Mouse (Mus musculus) limb, embryonic 12.5 days (tissue): ENCODE results near the gene Sub1. TPM values are rescaled to one million over a fixed set of nuclear protein-coding genes. Genes with fewer than 3 reads are reported as not detected.

Experiments
- ATAC-seq: fragments of 200-750 bp; cut with Nextera tagmentation; 2 replicates; pipeline ENCODE4 v1.8.0; 2017; ENCODE audit warnings: low read depth, moderate TSS enrichment; ENCODE audit not compliant: insufficient number of reproducible peaks, insufficient read depth, low FRiP score, low TSS enrichment
- H3K27ac ChIP-seq: fragments of 300-500 bp; sonication (generic); 2 replicates; pipeline ENCODE4 v1.5.1; 2016; ENCODE audit warnings: mild to moderate bottlenecking, moderate library complexity
- H3K27me3 ChIP-seq: fragments of 300-500 bp; sonication (generic); 2 replicates; pipeline ENCODE4 v1.6.1; 2016; ENCODE audit warnings: mild to moderate bottlenecking, moderate library complexity
- H3K36me3 ChIP-seq: fragments of 300-500 bp; sonication (generic); 2 replicates; pipeline ENCODE4 v1.6.1; 2016; ENCODE audit warnings: mild to moderate bottlenecking, moderate library complexity
- H3K4me1 ChIP-seq: fragments of 300-500 bp; sonication (generic); replicated peaks from 2 replicates; pipeline ENCODE4 v1.6.1; 2016
- H3K4me2 ChIP-seq: fragments of 300-500 bp; sonication (generic); 2 replicates; pipeline ENCODE4 v1.6.1; 2016; ENCODE audit warnings: mild to moderate bottlenecking, moderate library complexity
- H3K4me3 ChIP-seq: fragments of 300-500 bp; sonication (generic); replicated peaks from 2 replicates; pipeline ENCODE4 v1.5.1; 2016; ENCODE audit warnings: mild to moderate bottlenecking
- H3K9ac ChIP-seq: fragments of 300-500 bp; sonication (generic); replicated peaks from 2 replicates; pipeline ENCODE4 v1.6.1; 2016; ENCODE audit warnings: mild to moderate bottlenecking, moderate library complexity
- H3K9me3 ChIP-seq: fragments of 300-500 bp; sonication (generic); 2 replicates; pipeline ENCODE4 v1.6.1; 2016; ENCODE audit warnings: mild to moderate bottlenecking, moderate library complexity
- WGBS: fragments of 180-500 bp; shearing (Covaris S2); methylation state at CpG from one replicate; pipeline ENCODE4 v1.1.7; 2016; 5-methylcytosine and 5-hydroxymethylcytosine counted together
- polyA plus RNA-seq: library from polyadenylated mRNA; unstranded; fragments of >200 nt; fragmentation: Nextera tagmentation; extraction: Ambion mirVana; gene quantifications from 2 replicates; pipeline ENCODE4 v1.2.1, GENCODE M21; 2016

Sub1 gene
- polyA plus RNA-seq, 1 experiment from 2014 or later, result 1,024 TPM

GRCm38 (mm10) chr15:12027807-12028206 lies 31.0 kb upstream of the Sub1 start:
- Histone ChIP-seq H3K27ac (no peak overlapping the region), H3K4me3 (no peak overlapping the region), H3K27me3 (no peaks in the 10 kb centered on the region; the same call in 1 of the 2 replicates), H3K9me3 (no peaks in the 10 kb centered on the region), H3K4me2 (no peak overlapping the region), H3K4me1 (peaks cover 7% of the 10 kb centered on the region; the same call in 1 of the 2 replicates), H3K36me3 (no peaks in the 10 kb centered on the region), H3K9ac (no peak overlapping the region)
- ATAC-seq, result no peak
- WGBS, result 76% methylated on average over 3 of the region's 3 CpGs

GRCm38 (mm10) chr15:12026932-12027450 lies 30.2 kb upstream of the Sub1 start:
- H3K9ac ChIP-seq, result no peak overlapping the region
- H3K27me3 ChIP-seq, result no peaks in the 10 kb centered on the region; the same call in 1 of the 2 replicates
- H3K36me3 ChIP-seq, result no peaks in the 10 kb centered on the region
- no peak for ATAC-seq
- no peak overlapping the region for H3K4me3 ChIP-seq
- no peak overlapping the region for H3K4me2 ChIP-seq
- 89% methylated on average over 5 of the region's 5 CpGs for WGBS
- peaks cover 7% of the 10 kb centered on the region; the same call in 1 of the 2 replicates for H3K4me1 ChIP-seq
- H3K9me3 ChIP-seq, result no peaks in the 10 kb centered on the region
- no peak overlapping the region for H3K27ac ChIP-seq

- Histone ChIP-seq H3K9ac (no peak overlapping the region), H3K4me1 (peaks cover 7% of the 10 kb centered on the region; the same call in 1 of the 2 replicates), H3K9me3 (no peaks in the 10 kb centered on the region), H3K36me3 (no peaks in the 10 kb centered on the region), H3K27ac (no peak overlapping the region), H3K4me2 (no peak overlapping the region), H3K4me3 (no peak overlapping the region), H3K27me3 (no peaks in the 10 kb centered on the region; the same call in 1 of the 2 replicates)
- WGBS, result 84% methylated on average over 5 of the region's 5 CpGs
- ATAC-seq, result no peak
Measured at GRCm38 (mm10) chr15:12026026-12026425, 29.2 kb upstream of the Sub1 start.

- Histone ChIP-seq H3K4me2 (no peak overlapping the region), H3K4me1 (peaks cover 7% of the 10 kb centered on the region; the same call in 1 of the 2 replicates), H3K36me3 (no peaks in the 10 kb centered on the region), H3K27ac (no peak overlapping the region), H3K9me3 (no peaks in the 10 kb centered on the region), H3K27me3 (no peaks in the 10 kb centered on the region; the same call in 1 of the 2 replicates), H3K9ac (no peak overlapping the region), H3K4me3 (no peak overlapping the region)
- WGBS, result 87% methylated on average over 10 of the region's 10 CpGs
- ATAC-seq, result no peak
Measured at GRCm38 (mm10) chr15:12025341-12025740, 28.6 kb upstream of the Sub1 start.

- H3K4me1 ChIP-seq, result peaks cover 7% of the 10 kb centered on the region; the same call in 1 of the 2 replicates
- H3K36me3 ChIP-seq, result no peaks in the 10 kb centered on the region
- no peak for ATAC-seq
- no peak overlapping the region for H3K4me3 ChIP-seq
- H3K9me3 ChIP-seq, result no peaks in the 10 kb centered on the region
- H3K27ac ChIP-seq, result no peak overlapping the region
- no peak overlapping the region for H3K9ac ChIP-seq
- H3K27me3 ChIP-seq, result no peaks in the 10 kb centered on the region; the same call in 1 of the 2 replicates
- 39% methylated on average over 14 of the region's 14 CpGs for WGBS
- no peak overlapping the region for H3K4me2 ChIP-seq
Measured at GRCm38 (mm10) chr15:12024791-12025268, 28.0 kb upstream of the Sub1 start.

- H3K9me3 ChIP-seq, result no peaks in the 10 kb centered on the region
- WGBS, result 93% methylated on average over 14 of the region's 14 CpGs
Measured at GRCm38 (mm10) chr15:12019443-12019842, 22.7 kb upstream of the Sub1 start.

GRCm38 (mm10) chr15:12018428-12018757 lies 21.6 kb upstream of the Sub1 start:
- Histone ChIP-seq H3K36me3 (no peaks in the 10 kb centered on the region), H3K27me3 (no peaks in the 10 kb centered on the region), H3K4me1 (peaks cover 22% of the 10 kb centered on the region), H3K27ac (peak overlapping the region; percentile 36), H3K9ac (no peak overlapping the region), H3K4me3 (no peak overlapping the region), H3K9me3 (no peaks in the 10 kb centered on the region), H3K4me2 (peak overlapping the region; percentile 47; the same call in 1 of the 2 replicates)
- WGBS, result 25% methylated on average over 6 of the region's 6 CpGs
- ATAC-seq, result peak; percentile 89

More at GRCm38 (mm10) chr15:12019443-12019842, 22.7 kb upstream of the Sub1 start:
- H3K27me3 ChIP-seq, result no peaks in the 10 kb centered on the region
- no peak for ATAC-seq
- H3K9ac ChIP-seq, result no peak overlapping the region
- peaks cover 22% of the 10 kb centered on the region for H3K4me1 ChIP-seq
- H3K4me3 ChIP-seq, result no peak overlapping the region
- H3K27ac ChIP-seq, result no peak overlapping the region
- no peak overlapping the region for H3K4me2 ChIP-seq
- no peaks in the 10 kb centered on the region for H3K36me3 ChIP-seq

- H3K4me3 ChIP-seq, result 0 out of 2 replicates have a peak overlapping the region, but pooled peaks have one; percentile 9
- H3K27ac ChIP-seq, result peak overlapping the region; percentile 36
- peak; percentile 92 for ATAC-seq
- no peaks in the 10 kb centered on the region for H3K36me3 ChIP-seq
- WGBS, result 30% methylated on average over 13 of the region's 13 CpGs
- peaks cover 22% of the 10 kb centered on the region for H3K4me1 ChIP-seq
- H3K9me3 ChIP-seq, result no peaks in the 10 kb centered on the region
- no peak overlapping the region for H3K9ac ChIP-seq
- H3K4me2 ChIP-seq, result peak overlapping the region; percentile 47
- H3K27me3 ChIP-seq, result no peaks in the 10 kb centered on the region
Measured at GRCm38 (mm10) chr15:12017700-12018427, 21.1 kb upstream of the Sub1 start.

GRCm38 (mm10) chr15:12014197-12014905 lies 17.6 kb upstream of the Sub1 start:
- Histone ChIP-seq H3K27me3 (no peaks in the 10 kb centered on the region), H3K27ac (no peak overlapping the region), H3K36me3 (no peaks in the 10 kb centered on the region), H3K4me3 (no peak overlapping the region), H3K4me2 (no peak overlapping the region), H3K4me1 (peaks cover 22% of the 10 kb centered on the region), H3K9ac (no peak overlapping the region), H3K9me3 (no peaks in the 10 kb centered on the region)
- no peak for ATAC-seq
- 79% methylated on average over 5 of the region's 5 CpGs for WGBS

GRCm38 (mm10) chr15:12013532-12014196 lies 16.9 kb upstream of the Sub1 start:
- Histone ChIP-seq H3K9ac (no peak overlapping the region), H3K4me1 (peaks cover 18% of the 10 kb centered on the region), H3K4me2 (no peak overlapping the region), H3K36me3 (no peaks in the 10 kb centered on the region), H3K4me3 (no peak overlapping the region), H3K9me3 (no peaks in the 10 kb centered on the region), H3K27me3 (no peaks in the 10 kb centered on the region), H3K27ac (no peak overlapping the region)
- WGBS, result 74% methylated on average over 6 of the region's 6 CpGs
- no peak for ATAC-seq
